Mouse (Mus musculus) heart, postnatal 36 days (tissue): ENCODE data around the gene Tcn2. TPM values are rescaled to one million over a fixed set of nuclear protein-coding genes. Genes with fewer than 3 reads are reported as not detected.
A peak's percentile ranks its signal among the peaks of the same experiment; 100 is the strongest.
"Not testable (repeated sequence)": the region's sequence is repeated elsewhere in the genome, so short reads cannot be mapped to it uniquely, and the experiment has no call there.

Experiments
- DNase-seq, 2 experiments: peaks; one replicate each; pipeline ENCODE4 v3.0.0; 2021 to 2022
- intact Hi-C: fragments of 180-260 bp; cut with DNase I; formaldehyde crosslinking; loops from one replicate; pipeline ENCODE4 v1.15.1; 2025
- total RNA-seq, 2 experiments: library from RNA; stranded (reverse); gene quantifications; 2 replicates each; pipeline ENCODE4 v1.2.3; 2021

Gene Tcn2
- 10 to 100 TPM; 43.7 to 52.1 TPM for total RNA-seq

- intact Hi-C loops = loop anchor here (2.0 kb wide), 1 partner anchor 31 kb away; the partner anchor contains the start of gene Pes1
Measured at GRCm38 (mm10) chr11:3931511-3932211, at the start of gene Tcn2. TSS of gene Tcn2 (minus strand) at chr11:3932159.

GRCm38 (mm10) chr11:3981536-3981935 is 49.6 kb upstream of the Tcn2 start:
- DNase-seq = no peak
- intact Hi-C loops = no loop called here

More at GRCm38 (mm10) chr11:3931511-3932211, at the start of gene Tcn2:
- DNase-seq = peak; percentile 88 to 90

GRCm38 (mm10) chr11:3978421-3978820 is 46.5 kb upstream of the Tcn2 start:
- no peak for DNase-seq
- intact Hi-C loops = no loop called here

GRCm38 (mm10) chr11:3976678-3977077 is 44.7 kb upstream of the Tcn2 start, which contains the start of gene 4930556J24Rik:
TSS of gene 4930556J24Rik (minus strand) at chr11:3976778.
- intact Hi-C loops = no loop called here
- no peak for DNase-seq

GRCm38 (mm10) chr11:3974311-3974710 is 42.4 kb upstream of the Tcn2 start:
- no peak for DNase-seq
- intact Hi-C loops = no loop called here

- intact Hi-C loops = no loop called here
- DNase-seq = no peak
Measured at GRCm38 (mm10) chr11:3973081-3973480, 41.1 kb upstream of the Tcn2 start.

GRCm38 (mm10) chr11:3970361-3970760 is 38.4 kb upstream of the Tcn2 start:
- no peak for DNase-seq
- intact Hi-C loops = no loop called here

GRCm38 (mm10) chr11:3969837-3970236 is 37.9 kb upstream of the Tcn2 start:
- DNase-seq = no peak
- intact Hi-C loops = no loop called here

GRCm38 (mm10) chr11:3964416-3965172 is 32.6 kb upstream of the Tcn2 start:
- intact Hi-C loops = no loop called here
- no peak for DNase-seq

GRCm38 (mm10) chr11:3963610-3964415 is 31.9 kb upstream of the Tcn2 start, which contains the start of gene Pes1:
TSS of gene Pes1 (plus strand) at chr11:3963975.
- intact Hi-C loops = loop anchor here (2.0 kb wide), 1 partner anchor 31 kb away; the partner anchor contains the start of gene Tcn2
- peak; percentile 79 to 90 for DNase-seq

- intact Hi-C loops = loop anchor here (2.0 kb wide), 1 partner anchor 30 kb away; the partner anchor contains the start of gene Tcn2
Measured at GRCm38 (mm10) chr11:3963155-3963554, 31.2 kb upstream of the Tcn2 start.

GRCm38 (mm10) chr11:3961761-3962160 is 29.8 kb upstream of the Tcn2 start:
- no peak for DNase-seq
- intact Hi-C loops = loop anchor here (2.0 kb wide), 1 partner anchor 29 kb away; the partner anchor contains the start of gene Tcn2

More at GRCm38 (mm10) chr11:3963155-3963554, 31.2 kb upstream of the Tcn2 start:
- DNase-seq = no peak

- no peak for DNase-seq
- intact Hi-C loops = no loop called here
Measured at GRCm38 (mm10) chr11:3960901-3961300, 28.9 kb upstream of the Tcn2 start.

GRCm38 (mm10) chr11:3955371-3955770 is 23.4 kb upstream of the Tcn2 start:
- intact Hi-C loops, DNase-seq: not testable (repeated sequence)

GRCm38 (mm10) chr11:3954876-3955275 is 22.9 kb upstream of the Tcn2 start:
- DNase-seq, intact Hi-C loops: not testable (repeated sequence)

GRCm38 (mm10) chr11:3946386-3946785 is 14.4 kb upstream of the Tcn2 start:
- intact Hi-C loops = no loop called here
- DNase-seq = no peak

GRCm38 (mm10) chr11:3941371-3941770 is 9.4 kb upstream of the Tcn2 start:
- intact Hi-C loops = no loop called here
- no peak for DNase-seq

GRCm38 (mm10) chr11:3937321-3937874 is 5.4 kb upstream of the Tcn2 start:
- intact Hi-C loops = no loop called here

GRCm38 (mm10) chr11:3936318-3936717 is 4.4 kb upstream of the Tcn2 start:
- intact Hi-C loops = no loop called here

More at GRCm38 (mm10) chr11:3937321-3937874, 5.4 kb upstream of the Tcn2 start:
- no peak for DNase-seq

GRCm38 (mm10) chr11:3935135-3935534 is 3.2 kb upstream of the Tcn2 start:
- DNase-seq = no peak
- intact Hi-C loops = no loop called here

More at GRCm38 (mm10) chr11:3936318-3936717, 4.4 kb upstream of the Tcn2 start:
- DNase-seq = no peak
